Mouse (Mus musculus) intestine, embryonic 14.5 days (tissue): Measurements from ENCODE around the gene Actl10. TPM values are rescaled to one million over a fixed set of nuclear protein-coding genes. Genes with fewer than 3 reads are reported as not detected.

Source experiments
- ATAC-seq: fragments of 200-750 bp; cut with Nextera tagmentation; replicated peaks from 2 replicates; pipeline ENCODE4 v1.8.0; 2017; ENCODE audit warnings: low read depth, moderate number of reproducible peaks, moderate TSS enrichment, moderate library complexity; ENCODE audit not compliant: low FRiP score, low TSS enrichment
- DNase-seq: peaks from one replicate; pipeline ENCODE4 v3.0.0-alpha.2; 2018; ENCODE audit warnings: low spot score
- H3K27ac ChIP-seq: fragments of 300-500 bp; sonication (generic); 2 replicates; pipeline ENCODE4 v1.5.1; 2014; ENCODE audit warnings: low read depth, mild to moderate bottlenecking, control low read depth
- H3K27me3 ChIP-seq: fragments of 300-500 bp; sonication (generic); replicated peaks from 2 replicates; pipeline ENCODE4 v1.6.1; 2014; ENCODE audit warnings: low read length, control low read depth; ENCODE audit not compliant: control insufficient read depth, insufficient read depth
- H3K36me3 ChIP-seq: fragments of 300-500 bp; sonication (generic); 2 replicates; pipeline ENCODE4 v1.6.1; 2014; ENCODE audit warnings: low read length, control low read depth; ENCODE audit not compliant: control insufficient read depth, insufficient read depth
- H3K4me1 ChIP-seq: fragments of 300-500 bp; sonication (generic); replicated peaks from 2 replicates; pipeline ENCODE4 v1.6.1; 2014; ENCODE audit warnings: low read length, control low read depth, mixed read lengths; ENCODE audit not compliant: control insufficient read depth, insufficient read depth
- H3K4me2 ChIP-seq: fragments of 300-500 bp; sonication (generic); 2 replicates; pipeline ENCODE4 v1.6.1; 2014; ENCODE audit warnings: low read length
- H3K4me3 ChIP-seq: fragments of 300-500 bp; sonication (generic); 2 replicates; pipeline ENCODE4 v1.5.1; 2014; ENCODE audit warnings: low read depth, low read length, control low read depth, mixed read lengths
- H3K9ac ChIP-seq: fragments of 300-500 bp; sonication (generic); 2 replicates; pipeline ENCODE4 v1.6.1; 2014; ENCODE audit warnings: mild to moderate bottlenecking, low read length
- H3K9me3 ChIP-seq: fragments of 300-500 bp; sonication (generic); 2 replicates; pipeline ENCODE4 v1.6.1; 2016; ENCODE audit warnings: low read length, control low read depth; ENCODE audit not compliant: control insufficient read depth
- WGBS: fragments of 180-500 bp; shearing (Covaris S2); extraction: QIAGEN DNeasy Blood & Tissue Kit; methylation state at CpG from one replicate; pipeline ENCODE4 v1.1.7; 2014; 5-methylcytosine and 5-hydroxymethylcytosine counted together
- polyA plus RNA-seq: library from polyadenylated mRNA; unstranded; fragments of >200 nt; fragmentation: Nextera tagmentation; extraction: Ambion mirVana; gene quantifications from 2 replicates; pipeline ENCODE4 v1.2.1, GENCODE M21; 2014

Gene Actl10
- polyA plus RNA-seq, 1 experiment from 2014 or later, result 0.27 TPM

- ATAC-seq (peak; percentile 82), DNase-seq (peak; percentile 89)
- no peaks in the 10 kb centered on the region for H3K27me3 ChIP-seq
- peak overlapping the region; percentile 74 for H3K4me3 ChIP-seq
- H3K9ac ChIP-seq, result peak overlapping the region; percentile 75
- H3K27ac ChIP-seq, result peak overlapping the region; percentile 93
- H3K9me3 ChIP-seq, result no peaks in the 10 kb centered on the region
- H3K36me3 ChIP-seq, result peaks cover 5% of the 10 kb centered on the region; the same call in 1 of the 2 replicates
- peaks cover 26% of the 10 kb centered on the region for H3K4me1 ChIP-seq
- peak overlapping the region; percentile 77 for H3K4me2 ChIP-seq
- WGBS, result under 1% methylated on average over 62 of the region's 70 CpGs
These were observed 17.6 kb downstream of the Actl10 start for GRCm38 (mm10) chr2:154569071-154569748.

DNA sequence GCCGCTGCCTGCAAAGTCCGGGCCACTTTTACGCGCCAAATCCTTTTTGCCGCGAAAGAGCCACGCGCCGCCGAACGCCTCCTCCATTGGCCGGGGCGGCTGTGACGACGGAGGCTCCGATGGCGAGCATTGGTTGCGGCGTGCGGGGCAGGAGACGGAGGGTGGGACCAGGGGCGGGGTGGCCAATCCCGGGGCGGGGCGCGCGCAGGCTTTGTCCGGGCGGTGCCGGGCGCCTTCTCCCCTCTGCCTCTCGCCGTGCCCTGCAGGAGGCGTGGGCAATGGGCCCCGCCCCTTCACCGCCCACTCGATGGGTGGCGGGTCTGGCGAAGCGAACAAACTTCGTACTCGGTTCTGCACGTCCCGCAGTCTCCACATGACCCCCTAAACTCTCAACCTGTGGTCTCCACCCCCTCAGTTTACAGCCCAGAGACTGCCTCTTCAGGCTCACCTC lies 18.3 kb downstream of the Actl10 start, which contains the start of gene E2f1:
E2f1 (minus strand) TSS at position 57 of the 451 bp plus-strand sequence.
- H3K9ac ChIP-seq, result peak within 1 kb of the TSS; percentile 75
- peak within 1 kb of the TSS; percentile 77 for H3K4me2 ChIP-seq
- ATAC-seq (peak; percentile 97), DNase-seq (peak; percentile 96)
- 0 out of 2 replicates have a peak, but pooled peaks cover under 1% of the 10 kb centered on the region for H3K36me3 ChIP-seq
- H3K4me1 ChIP-seq, result peaks cover 26% of the 10 kb centered on the region
- H3K27ac ChIP-seq, result peak within 1 kb of the TSS; percentile 93
- peak within 1 kb of the TSS; percentile 74 for H3K4me3 ChIP-seq
- no peaks in the 10 kb centered on the region for H3K9me3 ChIP-seq
- no peaks in the 10 kb centered on the region for H3K27me3 ChIP-seq
- WGBS, result under 1% methylated on average over 44 of the region's 44 CpGs

DNA sequence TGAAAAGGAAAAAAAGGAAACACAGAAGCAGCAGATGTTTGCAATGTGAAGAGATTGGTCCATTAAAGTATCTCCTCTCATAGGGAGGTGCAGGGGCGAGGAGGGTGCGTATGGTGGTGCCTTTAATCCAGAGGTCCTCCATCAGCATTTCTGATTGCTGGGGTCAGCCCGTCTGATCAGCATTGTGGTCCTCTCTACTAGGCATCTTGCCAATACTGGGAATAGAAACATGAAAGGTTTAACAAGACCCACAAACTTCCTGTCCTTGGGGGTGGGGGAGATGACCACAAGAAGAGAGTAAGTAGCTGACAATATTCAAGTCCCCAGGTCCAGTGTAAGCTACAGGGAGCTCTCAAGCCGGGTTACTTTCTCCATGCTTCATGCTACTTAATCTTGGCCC lies 19.1 kb downstream of the Actl10 start:
- no peak overlapping the region for H3K4me3 ChIP-seq
- H3K36me3 ChIP-seq, result no peaks in the 10 kb centered on the region
- H3K4me2 ChIP-seq, result peak overlapping the region; percentile 77; the same call in 1 of the 2 replicates
- H3K4me1 ChIP-seq, result peaks cover 26% of the 10 kb centered on the region
- H3K27me3 ChIP-seq, result no peaks in the 10 kb centered on the region
- H3K27ac ChIP-seq, result no peak overlapping the region; the same call in 1 of the 2 replicates
- WGBS, result 61% methylated on average over 4 of the region's 4 CpGs
- no peak overlapping the region for H3K9ac ChIP-seq
- ATAC-seq, result no peak
- no peaks in the 10 kb centered on the region for H3K9me3 ChIP-seq
- no peak for DNase-seq

- Histone ChIP-seq H3K27me3 (no peaks in the 10 kb centered on the region), H3K9ac (no peak overlapping the region), H3K4me2 (no peak overlapping the region), H3K36me3 (no peaks in the 10 kb centered on the region), H3K9me3 (no peaks in the 10 kb centered on the region), H3K27ac (no peak overlapping the region), H3K4me3 (no peak overlapping the region), H3K4me1 (peaks cover 26% of the 10 kb centered on the region)
- DNase-seq (no peak), ATAC-seq (no peak)
- WGBS, result 84% methylated on average over 4 of the region's 4 CpGs
These were observed 19.7 kb downstream of the Actl10 start for GRCm38 (mm10) chr2:154571266-154571665.

DNA sequence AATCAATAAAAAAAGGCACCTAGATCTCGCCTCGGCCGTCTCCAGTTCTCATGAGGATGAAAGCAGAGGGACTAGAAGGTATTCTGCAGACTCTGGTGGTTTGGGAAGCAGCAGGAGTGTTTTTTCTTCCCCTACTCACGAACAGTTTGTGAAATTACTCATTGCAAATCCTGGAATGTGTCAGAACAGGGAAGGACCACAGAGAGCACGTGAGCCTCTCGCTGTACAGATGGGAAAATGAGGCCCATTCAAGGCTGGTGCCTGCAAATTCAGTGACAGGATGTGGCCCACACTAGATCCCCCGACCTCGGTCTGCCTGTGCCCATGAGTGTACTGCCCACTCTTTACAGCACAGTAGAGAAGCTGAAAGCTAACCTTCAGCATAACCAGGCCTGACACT lies 20.4 kb downstream of the Actl10 start:
- Histone ChIP-seq H3K9me3 (no peaks in the 10 kb centered on the region), H3K4me1 (peaks cover 26% of the 10 kb centered on the region), H3K9ac (no peak overlapping the region), H3K27ac (no peak overlapping the region), H3K4me3 (no peak overlapping the region), H3K36me3 (no peaks in the 10 kb centered on the region), H3K4me2 (no peak overlapping the region), H3K27me3 (no peaks in the 10 kb centered on the region)
- WGBS, result 58% methylated on average over 8 of the region's 8 CpGs
- DNase-seq (no peak), ATAC-seq (no peak)

DNA sequence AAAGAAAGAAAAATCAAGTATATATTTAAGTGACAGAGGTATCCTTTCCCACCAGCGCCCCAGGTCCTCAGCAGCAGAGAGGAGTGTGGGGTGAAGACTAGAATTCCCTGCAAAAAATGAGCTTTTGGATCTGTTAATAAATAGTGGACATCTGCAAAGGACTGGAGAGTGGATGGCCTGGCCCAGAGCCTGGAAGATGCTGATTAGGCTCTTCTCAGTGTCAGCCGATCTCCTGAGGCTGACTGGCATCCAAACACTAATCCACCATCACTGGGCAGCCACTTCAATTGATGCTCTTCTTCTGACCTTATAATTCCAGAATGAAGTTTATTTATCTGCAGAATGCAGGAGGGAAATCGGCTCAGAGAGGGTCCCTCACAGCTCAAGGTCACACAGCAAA lies 21.4 kb downstream of the Actl10 start:
- Histone ChIP-seq H3K27ac (no peak overlapping the region), H3K36me3 (no peaks in the 10 kb centered on the region), H3K4me3 (no peak overlapping the region), H3K4me1 (peaks cover 19% of the 10 kb centered on the region), H3K4me2 (no peak overlapping the region), H3K9ac (no peak overlapping the region), H3K27me3 (no peaks in the 10 kb centered on the region), H3K9me3 (no peaks in the 10 kb centered on the region)
- ATAC-seq, result no peak
- 76% methylated on average over 3 of the region's 3 CpGs for WGBS
- DNase-seq, result no peak

DNA sequence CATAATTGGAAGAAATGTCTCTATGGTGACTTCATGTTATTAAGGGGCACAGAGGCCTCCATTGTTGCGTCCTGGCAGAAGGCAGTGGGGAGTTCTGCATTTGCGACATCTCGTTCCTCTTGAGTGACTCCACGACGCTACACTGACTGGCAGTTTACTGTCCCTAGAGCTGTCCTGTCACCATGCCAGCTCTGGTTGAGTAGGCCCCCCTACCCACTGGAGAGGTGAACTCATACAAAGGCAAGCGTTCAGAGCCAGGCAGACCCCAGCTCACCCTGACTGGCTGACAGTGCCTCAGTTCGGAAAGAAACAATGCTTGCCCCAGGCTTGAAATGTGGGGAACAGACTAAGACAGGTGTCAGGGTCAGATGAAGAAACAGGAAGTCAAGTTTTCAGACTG lies 22.7 kb downstream of the Actl10 start:
- no peaks in the 10 kb centered on the region for H3K27me3 ChIP-seq
- no peaks in the 10 kb centered on the region for H3K9me3 ChIP-seq
- 79% methylated on average over 7 of the region's 7 CpGs for WGBS
- ATAC-seq (no peak), DNase-seq (no peak)
- H3K36me3 ChIP-seq, result no peaks in the 10 kb centered on the region
- H3K9ac ChIP-seq, result no peak overlapping the region
- H3K4me2 ChIP-seq, result no peak overlapping the region
- no peak overlapping the region for H3K27ac ChIP-seq
- peaks cover 13% of the 10 kb centered on the region for H3K4me1 ChIP-seq
- H3K4me3 ChIP-seq, result no peak overlapping the region

- no peaks in the 10 kb centered on the region for H3K36me3 ChIP-seq
- ATAC-seq (no peak), DNase-seq (no peak)
- H3K4me1 ChIP-seq, result peaks cover 4% of the 10 kb centered on the region; the same call in 1 of the 2 replicates
- no peak overlapping the region for H3K4me3 ChIP-seq
- H3K4me2 ChIP-seq, result no peak overlapping the region
- no peaks in the 10 kb centered on the region for H3K9me3 ChIP-seq
- 61% methylated on average over 12 of the region's 12 CpGs for WGBS
- H3K27ac ChIP-seq, result no peak overlapping the region
- no peaks in the 10 kb centered on the region for H3K27me3 ChIP-seq
- H3K9ac ChIP-seq, result no peak overlapping the region
These were observed 25.5 kb downstream of the Actl10 start for GRCm38 (mm10) chr2:154576876-154577743.
